Mouse (Mus musculus): ENCODE results near the gene Dcdc2a. TPM values are rescaled to one million over a fixed set of nuclear protein-coding genes. Genes with fewer than 3 reads are reported as not detected.

Gene Dcdc2a
- polyA plus RNA-seq, 1 experiment from 2014 or later = 1.9 TPM

- no peak overlapping the region for H3K4me3 ChIP-seq
- H3K27me3 ChIP-seq = no peaks in the 10 kb centered on the region
- H3K4me2 ChIP-seq (replicated peaks) = no peak overlapping the region
- H3K9ac ChIP-seq = no peak overlapping the region
- H3K4me1 ChIP-seq = peaks cover 13% of the 10 kb centered on the region
- 87% methylated on average over 6 of the region's 6 CpGs for WGBS
- H3K27ac ChIP-seq = no peak overlapping the region
- no peaks in the 10 kb centered on the region for H3K9me3 ChIP-seq
- ATAC-seq (ENCODE audit: insufficient number of reproducible peaks, insufficient read depth, low FRiP score, low TSS enrichment) = no peak
- no peaks in the 10 kb centered on the region for H3K36me3 ChIP-seq
Measured at GRCm38 (mm10) chr13:25257608-25258007, 201.8 kb downstream of the Dcdc2a start.

Other genes with a start within 250 kb of the Dcdc2a start
- gene Acot13, start 224.5 kb upstream of the Dcdc2a start, polyA plus RNA-seq (2016; fragmentation: Nextera tagmentation; extraction: Ambion mirVana) = 64.9 and 66.1 TPM in 2 replicates
- 67.6 and 71.4 TPM in 2 replicates for gene Tdp2, start 224.3 kb upstream of the Dcdc2a start, polyA plus RNA-seq (2016; fragmentation: Nextera tagmentation; extraction: Ambion mirVana)
- gene D130043K22Rik, start 210.9 kb upstream of the Dcdc2a start, polyA plus RNA-seq (2016; fragmentation: Nextera tagmentation; extraction: Ambion mirVana) = 0.58 and 0.73 TPM in 2 replicates
- gene Aldh5a1, start 118.3 kb upstream of the Dcdc2a start, polyA plus RNA-seq (2016; fragmentation: Nextera tagmentation; extraction: Ambion mirVana) = 8.1 and 8.5 TPM in 2 replicates
- gene Gpld1, start 112.9 kb upstream of the Dcdc2a start, polyA plus RNA-seq (2016; fragmentation: Nextera tagmentation; extraction: Ambion mirVana) = 1.1 TPM in 2 replicates
- gene Mrs2, start 35.6 kb upstream of the Dcdc2a start, polyA plus RNA-seq (2016; fragmentation: Nextera tagmentation; extraction: Ambion mirVana) = 23.6 and 26.6 TPM in 2 replicates
- 5.9 and 7.3 TPM in 2 replicates for gene Nrsn1, start 214.5 kb downstream of the Dcdc2a start, polyA plus RNA-seq (2016; fragmentation: Nextera tagmentation; extraction: Ambion mirVana)